Mouse (Mus musculus) cerebellum, adult 9-10 months (tissue): ENCODE results near the gene Cnot11.

Experiments
- DNase-seq: peaks from one replicate; pipeline ENCODE4 v3.0.0; 2022

The Cnot11 gene

GRCm38 (mm10) chr1:39535515-39536311, 921 bp downstream of the Cnot11 start:
- DNase-seq, result peak; percentile 98

- DNase-seq, result no peak
These were observed 1.9 kb downstream of the Cnot11 start for GRCm38 (mm10) chr1:39536701-39537100.

GRCm38 (mm10) chr1:39537631-39538380, 3.0 kb downstream of the Cnot11 start:
- no peak for DNase-seq

GRCm38 (mm10) chr1:39540592-39540991, 5.8 kb downstream of the Cnot11 start:
- DNase-seq, result no peak

GRCm38 (mm10) chr1:39545589-39545988, 10.8 kb downstream of the Cnot11 start:
- no peak for DNase-seq

GRCm38 (mm10) chr1:39546160-39546866, 11.5 kb downstream of the Cnot11 start:
- no peak for DNase-seq

- DNase-seq, result no peak
These were observed 12.4 kb downstream of the Cnot11 start for GRCm38 (mm10) chr1:39547238-39547637.

- no peak for DNase-seq
These were observed 15.0 kb downstream of the Cnot11 start for GRCm38 (mm10) chr1:39549831-39550230.

- no peak for DNase-seq
These were observed 21.0 kb downstream of the Cnot11 start for GRCm38 (mm10) chr1:39555556-39556415.

- no peak for DNase-seq
These were observed 24.2 kb downstream of the Cnot11 start for GRCm38 (mm10) chr1:39559009-39559408.

GRCm38 (mm10) chr1:39561920-39562319, 27.1 kb downstream of the Cnot11 start:
- DNase-seq, result no peak

GRCm38 (mm10) chr1:39563161-39563560, 28.4 kb downstream of the Cnot11 start:
- DNase-seq, result no peak

- DNase-seq, result no peak
These were observed 29.8 kb downstream of the Cnot11 start for GRCm38 (mm10) chr1:39564603-39565002.

- no peak for DNase-seq
These were observed 33.3 kb downstream of the Cnot11 start for GRCm38 (mm10) chr1:39568079-39568478.

- no peak for DNase-seq
These were observed 36.9 kb downstream of the Cnot11 start for GRCm38 (mm10) chr1:39571653-39572052.

- no peak for DNase-seq
These were observed 39.1 kb downstream of the Cnot11 start for GRCm38 (mm10) chr1:39573890-39574289.

GRCm38 (mm10) chr1:39575778-39576375, 41.1 kb downstream of the Cnot11 start:
- peak; percentile 26 for DNase-seq

GRCm38 (mm10) chr1:39576431-39577243, 41.8 kb downstream of the Cnot11 start:
- DNase-seq, result peak; percentile 66

GRCm38 (mm10) chr1:39577253-39577705, 42.5 kb downstream of the Cnot11 start, which contains the start of gene Rnf149:
Gene Rnf149 (minus strand): TSS chr1:39577405.
- peak; percentile 93 for DNase-seq

GRCm38 (mm10) chr1:39578446-39578845, 43.7 kb downstream of the Cnot11 start:
- no peak for DNase-seq

GRCm38 (mm10) chr1:39579139-39579538, 44.3 kb downstream of the Cnot11 start:
- no peak for DNase-seq
